Mouse (Mus musculus) stomach, embryonic 16.5 days (tissue): ENCODE results near the gene Olfr1220. TPM values are rescaled to one million over a fixed set of nuclear protein-coding genes. Genes with fewer than 3 reads are reported as not detected.

Experiments
- polyA plus RNA-seq: library from polyadenylated mRNA; unstranded; fragments of >200 nt; fragmentation: Nextera tagmentation; extraction: Ambion mirVana; gene quantifications from 2 replicates; pipeline ENCODE4 v1.2.1, GENCODE M21; 2015

Olfr1220 gene
- polyA plus RNA-seq, 1 experiment from 2014 or later, result not detected

Other genes with a start within 250 kb of the Olfr1220 start
- not detected in 2 replicates for gene Olfr1206, start 243.6 kb downstream of the Olfr1220 start, polyA plus RNA-seq
- not detected in 2 replicates for gene Olfr1208, start 204.5 kb downstream of the Olfr1220 start, polyA plus RNA-seq
- not detected in 2 replicates for gene Olfr1209, start 191.7 kb downstream of the Olfr1220 start, polyA plus RNA-seq
- not detected in 2 replicates for gene Olfr1211, start 168.7 kb downstream of the Olfr1220 start, polyA plus RNA-seq
- not detected in 2 replicates for gene Olfr1212, start 152.9 kb downstream of the Olfr1220 start, polyA plus RNA-seq
- gene Gm13762, start 126.6 kb downstream of the Olfr1220 start, polyA plus RNA-seq, result not detected in 2 replicates
- gene Olfr1214, start 114.2 kb downstream of the Olfr1220 start, polyA plus RNA-seq, result not detected in 2 replicates
- not detected in 2 replicates for gene Olfr1215, start 99.9 kb downstream of the Olfr1220 start, polyA plus RNA-seq
- not detected in 2 replicates for gene Olfr1216, start 88.5 kb downstream of the Olfr1220 start, polyA plus RNA-seq
- gene Olfr1217, start 74.8 kb downstream of the Olfr1220 start, polyA plus RNA-seq, result not detected in 2 replicates
- not detected in 2 replicates for gene Olfr1218, start 45.6 kb downstream of the Olfr1220 start, polyA plus RNA-seq
- gene Olfr1219, start 23.3 kb downstream of the Olfr1220 start, polyA plus RNA-seq, result not detected in 2 replicates
- not detected in 2 replicates for gene Olfr1221, start 10.4 kb upstream of the Olfr1220 start, polyA plus RNA-seq
- gene Olfr1222, start 26.2 kb upstream of the Olfr1220 start, polyA plus RNA-seq, result not detected in 2 replicates
- not detected in 2 replicates for gene Olfr1223, start 44.7 kb upstream of the Olfr1220 start, polyA plus RNA-seq
- not detected in 2 replicates for gene Olfr1224-ps1, start 57.3 kb upstream of the Olfr1220 start, polyA plus RNA-seq
- gene Olfr1225, start 67.8 kb upstream of the Olfr1220 start, polyA plus RNA-seq, result not detected in 2 replicates
- not detected in 2 replicates for gene Olfr1226, start 93.2 kb upstream of the Olfr1220 start, polyA plus RNA-seq
- not detected in 2 replicates for gene Olfr1228, start 147.2 kb upstream of the Olfr1220 start, polyA plus RNA-seq
- not detected in 2 replicates for gene Olfr1229, start 181.2 kb upstream of the Olfr1220 start, polyA plus RNA-seq
- not detected in 2 replicates for gene Olfr1230, start 190.4 kb upstream of the Olfr1220 start, polyA plus RNA-seq
- not detected in 2 replicates for gene Olfr1231, start 200.2 kb upstream of the Olfr1220 start, polyA plus RNA-seq
- not detected in 2 replicates for gene Olfr1232, start 222.8 kb upstream of the Olfr1220 start, polyA plus RNA-seq
- gene Olfr1233, start 235.6 kb upstream of the Olfr1220 start, polyA plus RNA-seq, result not detected in 2 replicates